Mouse (Mus musculus) lung, embryonic 14.5 days (tissue): ENCODE data around the gene Drd5. TPM values are rescaled to one million over a fixed set of nuclear protein-coding genes. Genes with fewer than 3 reads are reported as not detected.
A peak's percentile ranks its signal among the peaks of the same experiment; 100 is the strongest.

ENCODE experiments used
- ATAC-seq: fragments of 200-750 bp; cut with Nextera tagmentation; 2 replicates; pipeline ENCODE4 v1.8.0; 2017; ENCODE audit warnings: mild to moderate bottlenecking, moderate TSS enrichment, moderate library complexity; ENCODE audit not compliant: insufficient read depth
- DNase-seq: peaks from one replicate; pipeline ENCODE4 v3.0.0-alpha.2; 2015
- H3K27ac ChIP-seq: fragments of 300-500 bp; sonication (generic); 2 replicates; pipeline ENCODE4 v1.5.1; 2014; ENCODE audit warnings: low read depth, mild to moderate bottlenecking, moderate library complexity
- H3K27me3 ChIP-seq: fragments of 300-500 bp; sonication (generic); 2 replicates; pipeline ENCODE4 v1.6.1; 2014; ENCODE audit warnings: low read length, control low read depth; ENCODE audit not compliant: insufficient read depth
- H3K36me3 ChIP-seq: fragments of 300-500 bp; sonication (generic); 2 replicates; pipeline ENCODE4 v1.6.1; 2014; ENCODE audit warnings: control low read depth; ENCODE audit not compliant: insufficient read depth
- H3K4me1 ChIP-seq: fragments of 300-500 bp; sonication (generic); 2 replicates; pipeline ENCODE4 v1.6.1; 2014; ENCODE audit warnings: antibody characterized with exemption, control low read depth; ENCODE audit not compliant: insufficient read depth
- H3K4me2 ChIP-seq: fragments of 300-500 bp; sonication (generic); 2 replicates; pipeline ENCODE4 v1.6.1; 2014; ENCODE audit warnings: mild to moderate bottlenecking
- H3K4me3 ChIP-seq: fragments of 300-500 bp; sonication (generic); 2 replicates; pipeline ENCODE4 v1.5.1; 2014; ENCODE audit warnings: low read depth, low read length
- H3K9ac ChIP-seq: fragments of 300-500 bp; sonication (generic); 2 replicates; pipeline ENCODE4 v1.6.1; 2014
- H3K9me3 ChIP-seq: fragments of 300-500 bp; sonication (generic); 2 replicates; pipeline ENCODE4 v1.6.1; 2016; ENCODE audit warnings: low read depth, low read length, control low read depth
- CTCF ChIP-seq: IDR thresholded peaks from 2 replicates; pipeline ENCODE4 v1.5.1; 2016; ENCODE audit warnings: antibody characterized with exemption, low read depth
- WGBS: fragments of 180-500 bp; shearing (Covaris S2); extraction: QIAGEN DNeasy Blood & Tissue Kit; methylation state at CpG from one replicate; pipeline ENCODE4 v1.1.7; 2014; 5-methylcytosine and 5-hydroxymethylcytosine counted together
- polyA plus RNA-seq: library from polyadenylated mRNA; unstranded; fragments of >200 nt; fragmentation: Nextera tagmentation; extraction: Ambion mirVana; gene quantifications from 2 replicates; pipeline ENCODE4 v1.2.1, GENCODE M21; 2014

Drd5 gene
- polyA plus RNA-seq, 1 experiment from 2014 or later = not detected

- Histone ChIP-seq H3K4me1 (no peaks in the 10 kb centered on the region), H3K27me3 (no peaks in the 10 kb centered on the region), H3K27ac (no peak overlapping the region), H3K4me3 (no peak overlapping the region), H3K9me3 (no peaks in the 10 kb centered on the region), H3K9ac (no peak overlapping the region), H3K4me2 (no peak overlapping the region), H3K36me3 (no peaks in the 10 kb centered on the region)
- TF ChIP-seq CTCF = no peak
- no peak for DNase-seq
- ATAC-seq = no peak
- whole genome bisulfite sequencing = 49% methylated on average over 5 of the region's 5 CpGs
Measured at GRCm38 (mm10) chr5:38350351-38350929, 31.3 kb downstream of the Drd5 start.

GRCm38 (mm10) chr5:38356927-38357326, 37.8 kb downstream of the Drd5 start:
- no peak for ATAC-seq
- Histone ChIP-seq H3K27ac (no peak overlapping the region), H3K36me3 (no peaks in the 10 kb centered on the region), H3K4me3 (no peak overlapping the region), H3K27me3 (no peaks in the 10 kb centered on the region), H3K9ac (no peak overlapping the region), H3K4me1 (no peaks in the 10 kb centered on the region), H3K4me2 (no peak overlapping the region), H3K9me3 (no peaks in the 10 kb centered on the region)
- no peak for TF ChIP-seq CTCF
- WGBS = 71% methylated on average over 3 of the region's 3 CpGs
- DNase-seq = no peak

- H3K27ac ChIP-seq = no peak overlapping the region
- ATAC-seq (no peak), DNase-seq (no peak)
- no peaks in the 10 kb centered on the region for H3K36me3 ChIP-seq
- H3K4me3 ChIP-seq = no peak overlapping the region
- H3K9me3 ChIP-seq = no peaks in the 10 kb centered on the region
- H3K4me1 ChIP-seq = no peaks in the 10 kb centered on the region
- no peak overlapping the region for H3K4me2 ChIP-seq
- H3K27me3 ChIP-seq = no peaks in the 10 kb centered on the region
- no peak for TF ChIP-seq CTCF
- H3K9ac ChIP-seq = no peak overlapping the region
- 74% methylated on average over 2 of the region's 2 CpGs for WGBS
Measured at GRCm38 (mm10) chr5:38359716-38360115, 40.5 kb downstream of the Drd5 start.

GRCm38 (mm10) chr5:38364396-38364795, 45.2 kb downstream of the Drd5 start:
- Histone ChIP-seq H3K36me3 (no peaks in the 10 kb centered on the region), H3K4me3 (no peak overlapping the region), H3K27ac (no peak overlapping the region), H3K9ac (no peak overlapping the region), H3K9me3 (no peaks in the 10 kb centered on the region), H3K4me2 (no peak overlapping the region), H3K27me3 (no peaks in the 10 kb centered on the region), H3K4me1 (peaks cover 8% of the 10 kb centered on the region; the same call in 1 of the 2 replicates)
- DNase-seq (no peak), ATAC-seq (no peak)
- 82% methylated on average over 5 of the region's 5 CpGs for WGBS
- no peak for TF ChIP-seq CTCF

GRCm38 (mm10) chr5:38365521-38365920, 46.4 kb downstream of the Drd5 start:
- Histone ChIP-seq H3K27me3 (no peaks in the 10 kb centered on the region), H3K4me3 (no peak overlapping the region), H3K4me1 (peaks cover 8% of the 10 kb centered on the region; the same call in 1 of the 2 replicates), H3K9me3 (no peaks in the 10 kb centered on the region), H3K27ac (no peak overlapping the region), H3K9ac (no peak overlapping the region), H3K36me3 (no peaks in the 10 kb centered on the region), H3K4me2 (no peak overlapping the region)
- ATAC-seq = no peak
- TF ChIP-seq CTCF = no peak
- DNase-seq = peak; percentile 9
- 49% methylated on average over 2 of the region's 2 CpGs for WGBS

- ATAC-seq = peak; percentile 91
- peak overlapping the region; percentile 65 for H3K4me2 ChIP-seq
- 8% methylated on average over 18 of the region's 18 CpGs for WGBS
- H3K27ac ChIP-seq = peak overlapping the region; percentile 67; the same call in 1 of the 2 replicates
- peak overlapping the region; percentile 28 for H3K4me3 ChIP-seq
- H3K9me3 ChIP-seq = no peaks in the 10 kb centered on the region
- no peaks in the 10 kb centered on the region for H3K36me3 ChIP-seq
- TF ChIP-seq CTCF = no peak
- H3K27me3 ChIP-seq = no peaks in the 10 kb centered on the region
- H3K9ac ChIP-seq = 0 out of 2 replicates have a peak overlapping the region, but pooled peaks have one; percentile 18
- peak; percentile 87 for DNase-seq
- H3K4me1 ChIP-seq = peaks cover 8% of the 10 kb centered on the region; the same call in 1 of the 2 replicates
Measured at GRCm38 (mm10) chr5:38366650-38367470, 47.7 kb downstream of the Drd5 start.

- no peak for TF ChIP-seq CTCF
- Histone ChIP-seq H3K4me3 (no peak overlapping the region), H3K27ac (no peak overlapping the region), H3K4me2 (no peak overlapping the region), H3K9ac (no peak overlapping the region), H3K9me3 (no peaks in the 10 kb centered on the region), H3K4me1 (peaks cover 6% of the 10 kb centered on the region; the same call in 1 of the 2 replicates), H3K27me3 (no peaks in the 10 kb centered on the region), H3K36me3 (no peaks in the 10 kb centered on the region)
- DNase-seq = no peak
- 75% methylated on average over 1 of the region's 1 CpGs for WGBS
- no peak for ATAC-seq
Measured at GRCm38 (mm10) chr5:38371308-38371707, 52.1 kb downstream of the Drd5 start.

Other genes with a start within 250 kb of the Drd5 start
- 18.2 and 23.6 TPM in 2 replicates for gene Nsg1, start 159.5 kb upstream of the Drd5 start, polyA plus RNA-seq
- gene Zbtb49, start 98.9 kb upstream of the Drd5 start, polyA plus RNA-seq = 12.3 and 14.9 TPM in 2 replicates
- gene Lyar, start 98.9 kb upstream of the Drd5 start, polyA plus RNA-seq = 105 and 112 TPM in 2 replicates
- 78.9 and 80.4 TPM in 2 replicates for gene Tmem128, start 59.2 kb upstream of the Drd5 start, polyA plus RNA-seq
- 0.08 TPM in 1 of 2 replicates, not detected in the other for gene Otop1, start 43.4 kb upstream of the Drd5 start, polyA plus RNA-seq
- gene Slc2a9, start 183.8 kb downstream of the Drd5 start, polyA plus RNA-seq = 0.64 and 2.2 TPM in 2 replicates
- 226 and 234 TPM in 2 replicates for gene Wdr1, start 243.9 kb downstream of the Drd5 start, polyA plus RNA-seq